Mouse (Mus musculus): ENCODE results near the gene Asns.

The Asns gene

DNA sequence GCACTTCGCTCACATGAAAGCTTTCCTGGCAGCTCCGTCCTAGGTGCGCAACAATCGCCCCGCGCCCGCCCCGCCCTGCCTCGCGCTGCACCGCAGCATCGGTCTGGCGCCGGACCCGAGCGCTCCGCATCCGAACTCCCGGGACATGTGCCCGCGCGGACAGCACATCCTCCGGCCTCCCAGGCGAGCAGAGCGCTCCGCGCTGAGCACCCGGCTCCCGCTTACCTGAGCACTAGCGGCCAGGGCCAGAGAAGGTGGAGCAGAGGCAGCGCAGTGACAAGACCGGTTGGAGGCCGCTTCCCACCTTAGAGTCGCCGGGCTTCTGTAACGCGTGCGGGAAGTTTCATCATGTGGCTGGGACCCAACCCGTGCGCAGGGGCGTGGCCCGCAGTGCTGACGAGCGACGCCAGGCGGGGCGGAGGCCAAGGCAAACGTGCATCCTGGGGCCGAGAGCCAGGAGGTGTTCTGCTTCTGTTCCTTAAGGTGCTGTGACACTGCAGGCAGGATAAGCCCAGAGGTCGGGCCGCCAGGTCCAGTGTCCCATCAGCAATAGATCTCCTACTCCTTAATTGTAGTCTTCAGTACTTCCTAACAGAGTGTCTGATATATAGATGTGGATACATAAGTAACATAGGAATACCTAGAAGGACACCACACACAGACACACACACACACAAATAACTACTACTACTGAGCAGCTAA, at the start of gene Asns:
TSS of gene Asns (minus strand) at position 371 of the 702 bp plus-strand sequence.
- DNase-seq: peak; percentile 92

DNA sequence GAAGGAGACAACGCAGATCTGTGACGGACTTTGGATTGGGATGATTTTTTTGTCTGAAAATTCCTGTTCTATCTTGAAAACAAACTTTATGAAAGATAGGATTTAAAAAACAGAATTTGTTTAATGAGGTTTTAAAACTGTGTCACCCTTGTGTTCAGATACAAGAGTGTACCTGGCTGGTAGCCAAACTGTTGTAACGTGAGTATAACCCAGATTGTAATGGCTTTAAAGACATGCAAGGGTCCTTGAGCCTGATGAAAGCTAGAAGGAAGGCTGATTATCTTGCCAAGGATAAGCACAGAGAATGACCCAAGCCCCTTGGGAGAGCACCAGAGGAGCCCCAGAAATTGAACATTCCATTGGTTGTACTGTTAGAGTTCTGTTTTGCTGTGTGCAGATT, 48.7 kb upstream of the Asns start:
- no peak for DNase-seq

DNA sequence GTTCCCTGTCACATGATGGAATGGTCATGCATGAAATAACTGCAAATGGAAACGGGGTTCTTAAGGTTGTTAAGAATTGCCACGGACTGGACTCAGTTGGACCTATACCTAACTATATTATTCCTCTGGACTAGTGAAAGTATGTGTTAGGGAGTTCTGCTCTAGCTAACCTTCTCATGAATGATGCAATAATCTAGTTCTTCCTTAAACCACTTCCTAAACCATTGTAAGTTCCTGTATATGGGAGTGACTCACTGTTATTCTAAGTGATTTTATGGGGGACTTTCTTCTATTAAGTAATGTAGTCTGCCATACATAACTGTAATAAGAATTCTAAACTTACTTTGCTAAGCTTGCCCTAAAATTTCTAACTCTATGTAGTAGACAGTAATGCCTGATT, 44.8 kb upstream of the Asns start:
- no peak for DNase-seq

DNA sequence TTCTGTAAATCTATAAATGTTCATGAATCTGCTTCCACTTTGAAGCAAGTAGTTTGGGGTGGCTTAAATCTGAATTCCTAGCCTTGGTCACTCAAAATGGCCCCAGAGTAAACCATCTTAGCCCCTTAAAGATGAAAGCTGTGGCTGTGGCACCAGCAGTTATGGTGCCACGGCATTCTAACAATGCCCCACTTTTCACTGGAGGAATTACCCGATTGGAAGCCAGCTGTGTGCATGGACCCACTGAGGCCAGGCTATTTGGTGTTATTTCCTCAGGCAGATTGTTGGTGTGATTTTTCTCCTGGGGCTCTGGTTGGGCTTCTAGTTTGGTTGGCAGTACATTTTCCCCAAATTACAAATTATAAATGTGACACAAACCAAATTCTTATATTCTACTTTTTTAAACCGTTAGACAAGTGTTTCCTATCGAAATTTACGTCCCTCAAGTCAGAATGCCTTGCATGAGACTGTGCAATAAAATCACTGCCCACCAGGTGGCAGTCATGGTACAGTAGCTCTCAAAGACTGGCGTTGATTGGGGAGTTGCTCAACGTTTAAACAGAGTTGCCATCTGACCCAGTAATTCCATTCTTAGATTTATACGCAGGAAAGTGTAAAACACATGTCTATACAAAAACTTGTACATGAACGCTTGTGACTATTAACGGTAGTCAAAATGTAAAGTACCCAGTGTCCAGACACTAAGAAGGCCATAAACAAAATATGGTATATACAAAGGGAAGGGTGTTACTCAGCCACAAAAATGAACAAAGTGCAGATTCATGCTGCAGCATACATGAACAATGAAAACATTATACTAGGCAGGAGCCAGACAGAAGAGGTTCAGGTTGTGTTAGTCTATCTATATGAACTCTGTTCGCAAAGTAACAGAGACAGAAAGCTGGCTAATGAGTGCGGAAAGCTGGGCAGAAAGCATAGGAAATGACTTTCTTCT, 40.0 kb upstream of the Asns start:
- peak; percentile 80 for DNase-seq

DNA sequence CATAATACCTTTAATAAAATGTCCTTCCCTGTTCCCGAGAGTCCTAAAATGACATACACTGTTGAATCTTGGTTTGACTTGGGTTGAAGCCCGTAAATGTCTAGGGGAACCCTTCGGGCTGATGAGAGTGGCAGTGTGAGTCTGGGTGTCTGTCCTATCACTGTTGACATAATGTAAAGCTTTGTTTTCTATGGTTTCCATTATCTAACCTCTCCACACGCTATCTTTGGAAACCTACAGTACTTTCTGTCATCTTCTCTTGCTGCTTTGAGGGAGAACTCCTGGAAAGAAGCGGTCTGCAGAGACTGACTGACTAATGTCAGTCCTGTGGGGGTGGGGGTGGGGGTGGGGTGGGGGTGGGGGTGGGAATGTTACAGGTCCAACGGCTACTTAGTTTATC, 39.0 kb upstream of the Asns start:
- DNase-seq: no peak

DNA sequence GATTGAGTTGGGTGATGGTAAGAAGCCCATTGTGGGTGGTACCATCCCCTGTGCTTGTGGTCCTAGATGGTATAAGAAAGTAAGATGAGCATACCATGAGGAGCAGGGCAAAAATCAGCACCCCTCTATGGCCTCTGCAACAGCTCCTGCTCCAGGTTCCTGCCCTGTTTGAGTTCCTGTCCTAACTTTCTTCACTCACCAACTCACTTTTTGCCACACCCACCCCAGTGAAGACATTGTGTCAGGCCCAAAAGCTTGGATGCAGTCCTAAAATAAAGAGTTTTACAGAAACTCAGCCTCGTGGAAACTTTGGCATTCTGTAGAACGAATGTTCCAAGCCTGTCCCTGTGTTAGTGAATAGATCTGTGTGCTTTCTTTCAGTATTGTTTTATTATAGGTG, 36.1 kb upstream of the Asns start:
- no peak for DNase-seq

DNA sequence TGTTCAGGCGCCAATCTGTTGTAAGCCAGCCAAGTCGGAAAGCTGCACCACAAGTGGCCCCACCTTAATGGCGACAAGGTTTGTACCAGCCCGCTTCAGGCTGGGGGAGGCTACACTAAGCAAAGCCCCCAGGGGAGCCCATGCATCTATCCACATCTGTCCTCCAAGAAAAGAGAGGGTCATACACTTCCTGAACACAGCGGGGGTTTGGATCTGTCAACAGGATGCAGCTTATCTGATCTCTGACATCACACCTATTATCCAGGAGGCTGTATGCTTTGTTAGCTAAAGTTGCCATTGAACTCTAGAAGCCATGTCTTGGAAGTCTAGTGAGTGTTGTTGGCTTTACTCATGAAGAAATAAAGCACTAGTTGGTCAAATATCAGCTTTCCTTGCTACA, 35.2 kb upstream of the Asns start:
- DNase-seq: no peak

DNA sequence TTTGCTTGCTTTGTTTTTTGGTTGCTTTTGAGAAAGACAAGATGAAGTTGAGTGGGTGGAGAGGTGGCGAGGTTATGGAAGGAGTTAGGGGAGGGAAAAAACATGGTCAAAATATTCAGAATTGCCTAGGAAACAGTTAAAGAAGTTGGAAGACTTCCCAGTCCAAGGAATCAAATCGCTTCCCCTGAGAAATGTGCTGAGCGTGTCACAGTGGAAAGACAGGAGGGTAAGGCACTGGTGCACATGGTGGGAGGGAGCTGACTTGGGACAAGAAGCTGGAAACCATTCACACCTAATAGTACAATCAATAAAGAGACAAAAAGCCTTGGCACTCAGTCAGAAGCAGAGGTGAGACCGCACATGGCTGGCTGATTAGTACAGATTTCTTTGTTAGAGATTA, 23.2 kb upstream of the Asns start:
- no peak for DNase-seq

DNA sequence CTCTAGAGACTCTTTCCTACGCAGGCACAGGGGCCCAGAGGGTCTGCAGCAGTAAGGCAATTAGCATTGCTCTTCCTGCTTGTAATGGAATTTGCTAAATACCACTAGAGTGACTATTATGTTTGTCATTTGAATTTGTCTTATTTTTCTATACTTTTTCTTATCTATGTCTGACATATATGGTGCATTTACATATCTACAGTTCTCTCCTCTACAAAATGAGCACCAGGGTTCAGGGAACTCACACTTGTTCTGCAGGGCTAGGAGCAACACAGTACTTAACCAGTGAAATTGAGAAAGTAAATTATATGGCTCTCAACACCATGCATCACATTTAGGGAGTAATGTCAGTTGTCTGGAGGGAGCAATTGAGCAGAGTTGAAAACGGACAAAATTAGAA, 21.2 kb upstream of the Asns start:
- no peak for DNase-seq

DNA sequence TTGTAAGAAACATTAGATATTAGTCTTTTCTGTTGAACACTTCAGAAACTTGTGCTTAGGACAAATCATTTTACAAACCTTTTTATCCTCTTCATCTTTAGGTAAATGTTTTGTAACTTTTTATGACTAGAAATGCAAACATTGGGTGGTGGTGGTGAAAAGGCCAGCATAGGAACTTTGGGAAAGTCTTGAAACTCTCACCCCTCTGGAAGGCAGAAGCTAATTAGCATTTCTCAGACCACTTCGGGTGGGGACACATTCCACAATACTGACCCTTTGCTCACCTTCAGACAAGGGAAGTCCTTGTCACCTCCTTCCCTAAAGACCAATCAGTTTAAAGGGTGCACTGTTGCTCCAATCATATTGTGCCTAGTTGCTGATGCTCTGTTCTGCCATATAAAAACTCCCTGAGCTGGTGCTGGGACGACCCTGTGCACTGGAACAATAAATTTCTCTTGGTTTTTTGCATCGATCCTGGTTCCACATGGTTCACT, 18.8 kb upstream of the Asns start:
- no peak for DNase-seq

DNA sequence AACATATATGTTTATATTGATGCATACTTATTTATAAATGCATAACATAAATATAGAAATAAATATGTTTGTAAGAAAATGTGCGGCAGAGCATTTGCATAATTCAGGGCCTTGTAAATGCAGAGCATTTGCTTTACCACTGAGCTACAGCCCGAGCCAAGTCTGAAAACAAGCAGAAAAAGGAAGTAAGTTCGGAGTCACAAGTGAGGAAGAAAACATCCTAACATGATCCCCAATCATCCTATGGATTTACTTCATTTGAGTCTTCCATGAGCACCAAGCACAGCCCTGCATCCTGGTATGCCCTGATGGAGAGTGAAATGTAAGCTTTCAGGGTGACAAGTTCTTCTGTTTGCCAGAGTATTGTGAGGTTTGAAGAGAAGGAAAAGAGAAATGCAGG, 15.2 kb upstream of the Asns start:
- no peak for DNase-seq

DNA sequence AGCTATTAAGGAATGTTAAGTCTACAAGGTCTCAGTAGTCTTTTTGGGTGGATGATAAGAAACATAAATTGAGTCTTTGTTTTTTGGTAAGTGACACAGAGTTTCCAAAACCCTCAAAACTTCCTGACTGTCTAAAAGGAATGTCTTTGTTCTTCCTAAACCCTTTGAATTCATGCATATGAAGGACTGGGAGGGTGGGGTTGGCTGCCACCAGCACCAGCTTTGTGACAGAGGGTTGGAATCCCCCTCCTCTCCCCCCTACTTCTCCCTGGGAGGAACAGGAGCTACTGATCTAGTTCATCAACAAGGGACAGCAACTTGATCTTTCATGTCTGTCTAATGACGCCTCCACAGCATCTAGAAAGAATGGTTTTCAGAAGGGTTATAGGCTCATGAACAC, 13.7 kb upstream of the Asns start:
- DNase-seq: no peak

DNA sequence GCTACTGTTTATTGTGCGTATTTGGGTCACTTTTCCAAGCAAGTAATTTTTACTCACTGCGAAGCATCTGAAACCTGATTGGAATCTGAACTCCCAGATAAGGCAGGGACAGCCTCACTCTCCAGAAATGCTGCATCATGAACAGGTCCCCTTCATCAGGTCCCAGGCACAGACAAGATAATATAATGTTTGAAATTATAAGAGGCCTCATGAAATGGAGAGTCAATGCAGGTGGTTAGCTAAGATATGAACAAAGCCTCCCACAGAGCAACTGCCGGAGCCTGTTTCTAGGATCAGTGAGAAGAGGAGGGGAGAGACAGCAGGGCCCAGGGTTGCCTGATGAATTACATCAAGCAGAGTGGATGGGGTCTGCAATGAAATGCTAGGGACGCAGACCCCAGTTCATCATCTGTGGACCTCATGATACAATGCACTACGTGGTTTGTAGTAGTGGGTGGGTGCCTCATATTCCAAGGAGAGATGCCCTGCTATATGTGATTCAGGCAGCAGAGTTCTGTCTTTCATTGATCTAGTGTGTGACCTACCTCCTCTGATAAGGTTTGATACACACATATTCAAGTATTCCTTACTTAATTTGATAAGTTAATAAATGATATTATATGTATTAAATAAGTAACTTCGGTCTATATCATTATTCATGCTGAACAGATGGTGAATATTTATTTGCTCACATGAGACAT, 5.1 kb upstream of the Asns start:
- DNase-seq: no peak

DNA sequence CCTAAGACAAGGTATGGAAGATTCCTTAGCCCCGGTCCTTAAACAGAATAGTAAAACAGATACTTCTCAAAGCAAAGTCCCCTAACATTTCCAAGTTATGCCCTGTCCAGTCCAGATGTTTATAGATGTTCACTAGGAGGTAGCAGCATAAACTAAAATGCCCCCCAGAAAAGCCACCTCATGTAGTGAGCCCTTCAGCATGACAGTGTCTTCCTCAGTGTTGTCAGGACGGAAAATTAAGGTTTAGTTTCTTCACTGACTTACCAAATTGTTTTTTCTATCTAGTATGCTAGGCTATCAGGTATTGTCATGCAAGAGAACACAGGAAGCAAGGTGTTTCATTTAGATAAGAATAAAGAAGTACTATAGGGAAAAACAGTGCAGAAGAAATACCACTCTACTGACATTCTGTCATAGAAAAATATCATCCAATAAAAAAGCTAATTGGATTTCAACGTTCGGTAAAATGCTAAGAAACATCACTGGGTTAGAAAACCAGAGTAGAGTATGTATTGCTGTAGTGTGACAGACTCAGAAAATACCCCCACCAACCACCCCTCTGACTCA, 4.1 kb upstream of the Asns start:
- no peak for DNase-seq

DNA sequence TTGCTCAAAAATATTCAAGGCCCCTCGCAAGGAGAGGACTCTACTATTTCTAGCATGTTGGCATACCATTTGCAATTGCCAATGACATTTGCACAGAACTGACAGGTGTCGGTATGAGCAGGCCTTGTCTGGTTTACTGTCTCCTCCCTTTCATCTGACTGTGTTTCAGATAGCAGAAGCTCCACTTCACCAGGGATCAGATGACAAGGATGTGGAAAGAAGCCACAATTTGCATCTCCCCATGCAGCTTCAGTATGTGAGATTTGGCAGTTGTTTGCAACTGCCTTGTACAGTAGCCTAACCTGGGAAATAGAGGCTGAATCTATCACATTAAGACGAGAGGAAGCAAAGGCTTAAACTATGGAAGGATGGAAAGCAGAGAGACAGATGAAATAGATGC, 3.6 kb upstream of the Asns start:
- no peak for DNase-seq

DNA sequence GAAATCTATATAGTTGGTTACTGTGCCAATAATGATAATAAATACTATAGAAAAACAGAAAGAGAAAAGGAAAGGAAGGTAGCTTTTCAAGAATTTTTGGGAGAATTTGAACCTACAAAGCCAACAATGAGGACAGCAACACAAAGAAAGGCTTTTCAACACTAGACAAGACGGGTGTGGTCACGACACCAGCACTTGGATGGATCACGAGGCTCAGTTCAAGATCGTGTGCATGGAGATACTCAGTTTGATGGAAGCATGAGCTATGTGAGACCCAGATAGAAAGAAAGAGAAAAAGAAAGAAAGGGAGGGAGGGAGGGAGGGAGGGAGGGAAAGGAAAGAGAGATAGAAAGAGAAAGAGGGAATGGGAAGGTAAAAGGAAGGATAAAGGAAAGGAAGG, 2.8 kb upstream of the Asns start:
- DNase-seq: no peak

DNA sequence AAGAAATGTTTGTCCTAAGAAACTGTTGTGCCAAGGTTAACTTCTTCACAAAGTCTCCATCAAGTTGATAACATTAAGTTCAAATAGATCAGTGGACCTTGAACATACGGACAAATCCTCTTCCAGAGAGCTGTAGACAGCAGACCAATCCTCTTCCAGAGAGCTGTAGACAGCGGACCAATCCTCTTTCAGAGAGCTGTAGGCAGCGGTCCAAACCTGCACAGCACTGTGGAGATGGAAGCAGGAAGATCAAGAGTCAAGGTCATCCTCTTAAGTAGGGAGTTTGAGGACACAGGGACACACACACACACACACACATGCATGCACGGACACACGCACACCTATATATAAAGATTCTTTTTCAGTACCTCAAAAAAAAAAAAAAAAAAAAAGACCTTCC, 612 bp upstream of the Asns start:
- DNase-seq: no peak

DNA sequence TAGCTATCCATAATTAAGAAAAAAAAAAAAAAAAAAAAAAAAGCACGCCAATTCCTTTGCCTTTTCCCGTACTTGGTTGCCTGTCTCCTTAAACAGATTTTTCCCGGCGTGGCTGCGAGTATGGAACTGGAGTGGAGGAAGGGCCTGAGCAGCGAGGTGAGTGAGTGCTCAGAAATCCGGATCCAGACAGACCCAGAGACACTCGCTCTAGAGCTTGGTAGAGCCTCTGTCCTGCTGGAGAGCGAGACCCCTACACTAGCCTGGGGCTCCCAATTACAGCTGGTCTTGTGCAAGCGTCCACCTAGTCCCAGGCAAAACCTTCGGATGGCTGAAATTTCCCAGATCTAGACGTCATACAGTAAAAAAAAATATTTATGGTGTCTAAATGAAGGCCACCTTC, 603 bp downstream of the Asns start:
- DNase-seq: peak; percentile 28

DNA sequence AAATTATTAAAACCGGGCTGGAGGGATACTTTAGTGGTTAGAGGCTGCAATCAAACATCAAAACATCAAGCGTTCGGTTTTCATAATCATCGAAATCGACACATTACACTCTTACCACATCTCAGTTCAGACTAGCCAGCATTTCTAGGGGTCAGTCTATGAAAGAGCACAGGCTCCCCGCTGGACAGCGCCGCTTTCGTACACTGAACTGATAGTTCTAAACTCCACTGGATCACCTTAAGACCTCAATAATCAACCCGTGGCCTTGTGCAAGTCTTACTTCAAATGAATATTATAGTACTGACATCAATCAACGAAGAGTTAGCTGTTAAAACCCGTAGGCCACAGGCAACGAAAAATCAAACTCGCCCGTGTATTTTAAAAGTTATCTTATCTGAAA, 1.0 kb downstream of the Asns start:
- no peak for DNase-seq

DNA sequence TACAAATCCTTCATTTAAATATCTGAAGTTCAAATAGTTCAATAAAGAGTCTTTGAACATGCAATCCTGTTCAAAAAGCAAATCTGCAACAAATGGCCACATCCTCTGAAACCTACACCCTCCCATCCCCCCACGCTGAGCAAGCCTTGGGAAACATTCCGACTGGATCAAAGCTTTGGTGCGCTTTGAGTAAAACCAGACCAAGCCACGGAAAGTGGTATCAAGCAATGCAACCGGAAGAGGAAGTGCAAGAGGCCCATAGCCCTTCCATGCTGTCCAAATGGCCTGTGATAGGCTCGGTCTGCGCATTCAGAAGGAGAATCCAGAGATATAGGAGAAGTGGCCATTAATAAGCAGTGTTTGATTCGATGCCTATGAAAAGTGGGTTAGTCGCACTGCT, 2.6 kb downstream of the Asns start:
- no peak for DNase-seq

DNA sequence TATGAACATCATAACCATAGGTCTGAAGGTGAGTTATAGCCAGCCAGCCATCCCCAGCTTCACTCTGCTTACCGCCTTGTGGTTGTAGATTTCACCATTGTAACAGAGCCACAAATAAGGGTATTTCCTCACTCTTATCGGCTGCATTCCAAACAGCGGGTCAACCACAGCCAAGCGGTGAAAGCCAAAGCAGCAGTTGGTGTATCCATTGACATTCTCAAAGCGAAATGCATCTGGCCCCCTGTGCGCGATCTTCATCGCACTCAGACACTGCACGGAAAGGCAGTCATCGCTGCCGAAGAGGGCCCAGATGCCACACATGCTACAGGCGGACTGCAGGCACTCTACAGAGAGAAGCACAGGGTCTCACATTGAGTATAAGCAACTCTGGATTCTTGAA, 3.9 kb downstream of the Asns start:
- no peak for DNase-seq

DNA sequence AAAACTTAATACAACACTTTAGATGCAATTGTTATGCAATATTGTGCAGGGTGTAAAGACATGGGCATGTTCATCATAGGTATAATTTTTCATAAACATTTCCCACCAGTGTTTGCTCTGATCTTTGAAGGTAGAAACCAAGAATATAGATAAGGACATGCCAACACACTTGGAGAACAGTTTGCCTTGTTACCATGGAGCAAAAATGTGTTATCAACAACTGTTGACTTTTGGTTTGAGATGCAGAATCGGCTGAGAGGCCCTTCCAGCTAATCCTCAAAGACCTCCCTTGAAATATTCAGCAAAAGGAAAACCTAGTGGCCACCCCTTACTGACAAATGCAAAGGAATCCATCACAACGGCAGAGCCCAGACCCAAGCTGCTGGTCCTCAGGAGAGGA, 7.0 kb downstream of the Asns start:
- no peak for DNase-seq

DNA sequence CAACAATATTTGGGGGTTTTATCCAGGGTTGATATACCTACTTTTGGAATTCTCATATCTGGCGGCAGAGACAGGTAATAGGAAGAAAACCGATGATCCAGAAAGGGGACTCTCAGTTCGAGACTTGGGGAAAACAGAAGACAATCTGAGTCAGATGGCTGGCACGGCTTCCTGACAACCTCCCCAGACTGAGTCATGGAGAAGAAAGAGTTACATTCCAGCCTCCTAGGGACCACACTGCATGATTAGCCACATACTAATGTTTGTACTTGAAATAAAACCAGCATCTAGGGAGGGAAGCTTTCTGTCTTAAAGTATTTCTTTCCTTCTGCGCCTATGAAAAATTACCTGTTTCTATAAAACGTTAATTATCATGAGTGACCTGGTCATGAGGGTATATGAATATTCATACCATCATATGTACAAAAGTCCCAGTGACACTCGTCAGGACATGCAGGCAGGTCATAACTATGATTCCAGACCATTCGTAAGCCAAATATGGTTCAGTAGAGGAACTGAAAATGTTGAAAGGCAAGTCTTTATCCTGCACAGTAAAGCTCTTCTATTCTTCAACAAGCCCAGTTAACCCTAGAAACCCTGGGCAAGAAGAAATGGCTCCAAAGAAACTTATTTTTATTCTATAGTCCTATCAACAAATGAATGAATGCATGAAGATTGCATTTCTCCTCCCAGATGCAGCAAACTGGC, 16.7 kb downstream of the Asns start:
- DNase-seq: no peak

All from right cerebral cortex, adult 18-20 months (tissue).